Mouse (Mus musculus) embryonic fibroblast, embryonic 13.5 days (primary cell): ENCODE results near the gene Hikeshi.

Experiments
- CTCF ChIP-seq: IDR thresholded peaks from 2 replicates; pipeline ENCODE4 v1.5.1; 2011; ENCODE audit warnings: mild to moderate bottlenecking, control low read depth, low read length, moderate library complexity, borderline replicate concordance; ENCODE audit not compliant: insufficient read depth
- POLR2A ChIP-seq: IDR thresholded peaks from 2 replicates; pipeline ENCODE4 v1.6.1; 2011; ENCODE audit warnings: low read depth, mild to moderate bottlenecking, control low read depth, low read length, moderate library complexity

GRCm38 (mm10) chr7:89940571-89941463, at the start of gene Hikeshi:
- TF ChIP-seq POLR2A (peak; percentile 47), CTCF (no peak)
